Mouse (Mus musculus) spleen, postnatal 14 days (tissue): ENCODE data around the gene Lmo7.

ENCODE experiments used
- DNase-seq, 2 experiments: peaks; one replicate each; pipeline ENCODE4 v3.0.0; 2021 to 2022; ENCODE audit warnings: low spot score in 2 of 2

Gene Lmo7

DNA sequence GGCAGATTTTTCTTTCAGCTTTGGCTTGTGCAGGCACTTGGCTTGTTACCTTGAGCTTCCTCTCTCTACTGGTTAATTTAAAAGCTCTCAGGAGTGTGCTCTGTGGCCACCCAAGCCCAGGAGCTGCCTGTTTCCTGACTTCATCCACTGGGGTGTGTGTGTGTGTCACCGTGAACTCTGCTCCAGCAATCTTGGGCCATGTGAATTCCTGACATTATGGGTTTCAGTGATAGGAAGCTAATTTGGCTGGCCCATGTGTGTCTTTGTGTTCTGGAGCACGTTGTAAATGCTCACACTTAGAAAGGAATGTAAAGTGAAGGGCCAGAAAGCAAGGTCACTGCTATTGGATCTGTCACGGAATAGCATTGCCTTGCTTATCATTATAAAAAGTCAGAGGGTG lies 143.1 kb downstream of the Lmo7 start:
- DNase-seq, result no peak

DNA sequence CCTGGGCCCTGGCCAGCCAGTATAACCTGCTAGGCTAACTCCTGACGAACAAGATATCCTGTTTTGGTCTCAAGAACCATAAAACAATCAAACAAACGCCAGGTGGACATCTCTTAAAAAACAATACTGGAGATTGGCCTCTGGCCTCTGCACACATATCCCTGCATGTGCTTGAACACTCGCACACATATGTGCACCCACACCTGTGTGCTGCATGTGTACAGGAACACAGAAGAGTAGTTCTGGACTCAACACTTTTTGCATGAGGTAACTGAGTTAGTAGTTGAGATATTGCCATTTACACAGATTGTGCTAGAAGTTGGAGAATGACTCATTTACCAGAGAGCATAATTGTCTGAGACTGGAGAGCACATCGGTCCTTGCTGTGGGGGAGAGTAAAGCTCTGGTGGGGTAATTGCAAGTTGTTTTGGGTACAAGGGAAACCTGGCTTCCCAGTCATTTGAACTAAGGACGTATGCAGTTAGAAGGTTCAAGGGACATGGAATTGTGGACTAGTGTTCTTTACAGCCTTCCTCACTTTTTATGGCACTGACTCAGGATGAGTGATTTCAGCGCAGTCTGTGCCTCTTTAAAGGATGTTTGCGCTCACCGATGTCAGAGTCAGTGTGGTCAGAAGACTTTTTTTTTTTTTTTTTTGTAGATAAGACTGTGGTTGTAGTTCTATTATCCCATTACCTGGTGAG lies 148.7 kb downstream of the Lmo7 start:
- no peak for DNase-seq

DNA sequence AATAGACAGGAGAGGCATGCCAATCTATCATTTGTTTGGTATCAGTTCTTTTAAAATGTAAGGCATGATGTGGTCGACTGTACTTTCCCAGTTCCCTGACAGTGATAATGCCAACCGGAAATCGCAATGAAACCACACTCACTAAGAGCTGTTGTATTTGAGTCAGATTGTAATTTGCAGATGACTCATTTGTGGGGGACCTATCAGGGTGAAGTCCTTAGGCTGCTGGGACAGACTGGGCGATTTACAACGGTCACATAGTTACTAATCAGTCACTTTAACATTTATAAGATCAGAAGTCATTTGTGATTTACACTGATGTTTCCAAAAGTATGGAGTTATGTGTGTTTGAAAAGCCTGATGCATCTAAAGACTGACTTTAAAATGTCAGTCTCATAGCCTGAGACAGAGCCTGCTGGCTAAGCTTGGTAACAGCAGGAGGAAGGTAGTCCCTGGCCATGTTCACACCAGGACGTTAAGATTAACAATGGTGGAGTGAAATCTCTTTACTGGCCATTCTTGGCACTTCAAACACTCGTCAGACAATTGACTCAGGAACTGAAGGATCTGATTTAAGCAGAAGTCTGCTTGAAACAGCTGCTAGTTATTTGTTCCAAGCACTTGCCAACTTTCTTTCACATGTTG lies 149.4 kb downstream of the Lmo7 start:
- DNase-seq, result no peak

DNA sequence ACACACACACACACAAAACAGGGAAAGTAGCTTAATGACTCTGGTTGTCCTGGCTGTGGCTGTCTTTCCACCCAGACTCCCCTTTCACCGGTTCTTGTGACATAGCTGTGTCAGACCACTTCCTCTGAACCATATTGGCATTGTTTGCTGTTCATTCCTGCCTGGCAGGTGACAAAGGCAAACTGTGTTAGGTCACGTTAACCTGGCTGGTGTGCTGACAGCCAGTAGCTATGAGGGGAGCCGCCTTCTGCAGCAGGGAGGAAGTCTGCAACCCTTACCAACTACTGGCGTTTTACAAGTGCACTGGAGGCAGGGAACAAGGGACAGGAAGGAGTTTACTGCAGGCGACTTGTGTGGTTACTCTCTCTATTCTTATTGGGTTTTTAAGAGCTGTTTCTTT lies 153.2 kb downstream of the Lmo7 start:
- no peak for DNase-seq

DNA sequence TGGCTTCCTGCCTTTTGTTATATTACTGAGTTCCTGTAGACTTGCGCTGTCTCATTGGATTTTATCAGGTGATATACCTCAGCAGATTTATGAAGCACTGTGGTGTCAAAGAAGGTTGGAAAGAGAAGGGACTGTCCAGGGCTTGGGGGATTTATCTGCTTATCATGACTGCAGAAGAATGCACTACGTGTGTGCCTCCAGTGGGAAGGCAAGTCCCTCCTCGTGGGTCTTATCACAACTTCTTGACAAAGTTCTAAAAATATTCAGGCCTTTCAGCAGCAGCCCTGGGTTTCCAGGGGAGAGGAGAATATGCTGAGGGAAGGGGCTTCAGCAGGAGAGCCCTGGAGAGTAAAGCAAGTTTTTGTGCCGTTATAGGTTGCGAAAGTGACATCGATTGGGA lies 154.0 kb downstream of the Lmo7 start:
- no peak for DNase-seq

DNA sequence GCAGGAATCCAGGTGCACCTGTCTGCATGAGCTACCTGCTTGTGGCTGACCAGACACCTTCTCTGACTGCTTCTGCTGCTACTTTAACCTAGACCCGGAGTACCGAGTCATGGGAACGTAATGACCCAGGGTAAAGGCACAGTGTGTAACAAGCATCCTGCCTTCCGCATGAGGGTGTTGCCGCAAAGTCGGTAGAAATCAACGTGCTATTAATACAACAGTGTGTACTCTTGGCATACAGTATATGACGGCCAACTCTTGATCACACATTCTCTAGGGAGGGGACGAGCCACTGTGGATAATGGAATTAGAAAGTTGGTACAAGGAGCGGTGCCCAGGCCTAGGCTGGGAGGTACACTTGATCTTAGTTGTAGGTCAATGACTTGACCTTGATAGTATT lies 156.6 kb downstream of the Lmo7 start:
- no peak for DNase-seq

DNA sequence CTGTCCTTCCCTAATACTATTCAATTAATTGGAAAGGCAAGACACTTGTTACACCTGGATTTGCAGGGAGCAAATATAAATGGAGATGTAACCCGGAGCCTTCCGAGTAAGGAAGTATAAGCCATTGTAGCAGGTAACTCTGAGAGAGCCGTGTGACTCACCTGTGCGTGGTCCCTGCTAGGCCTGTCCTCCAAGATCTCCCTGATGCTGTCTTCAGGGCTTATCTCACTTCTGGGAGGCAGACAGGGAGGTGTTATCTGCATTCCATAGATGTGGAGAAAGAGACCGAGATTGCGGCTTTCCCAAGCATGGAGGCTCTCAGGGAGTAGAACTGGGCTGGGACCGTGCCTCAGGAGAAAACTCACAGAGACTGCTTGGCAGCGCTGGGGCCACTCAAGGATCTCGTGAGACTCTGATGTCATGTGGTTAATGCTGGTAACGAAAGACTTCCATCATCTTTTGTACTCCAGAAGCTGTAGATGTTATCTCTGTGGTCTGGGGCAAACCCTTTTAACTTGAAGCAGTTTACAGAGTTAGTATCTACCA lies 162.2 kb downstream of the Lmo7 start:
- DNase-seq, result no peak

DNA sequence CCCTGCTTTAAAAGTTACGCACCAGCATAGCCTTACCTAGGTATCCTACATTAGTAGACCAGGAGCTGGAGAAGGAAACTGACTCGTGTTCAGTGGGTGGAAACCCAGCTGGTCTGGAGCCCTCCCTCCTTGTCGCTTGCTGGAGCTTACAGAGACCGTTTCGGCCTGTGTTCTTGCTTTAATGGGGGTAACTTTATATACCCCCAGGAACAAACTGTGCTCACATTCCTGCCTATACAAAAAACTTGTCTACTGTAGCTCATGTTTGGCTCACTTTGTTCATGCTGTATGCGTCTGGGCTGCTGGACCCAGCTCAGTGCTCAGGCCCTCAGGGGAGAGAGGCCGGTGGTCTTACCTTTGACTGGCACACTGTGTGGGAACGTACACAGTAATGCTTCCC lies 162.7 kb downstream of the Lmo7 start:
- no peak for DNase-seq

DNA sequence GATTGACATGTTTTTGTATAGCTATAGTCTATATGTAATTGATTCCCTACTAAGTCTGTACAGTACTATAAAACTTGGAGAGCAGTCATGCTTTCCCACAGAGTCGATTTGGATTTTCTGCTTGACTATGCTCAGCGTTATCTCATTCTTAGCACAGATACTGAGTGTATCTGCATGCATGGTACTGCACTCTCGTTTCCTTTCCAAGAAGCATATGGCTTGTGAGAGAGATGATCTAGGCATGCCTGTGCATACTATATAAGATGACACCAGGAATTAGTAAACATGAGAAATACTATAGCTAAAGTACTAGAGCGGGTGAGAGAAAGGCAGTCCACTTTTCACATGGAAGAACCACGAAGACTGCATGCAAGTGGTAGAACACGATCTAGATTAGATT lies 163.5 kb downstream of the Lmo7 start:
- DNase-seq, result no peak

DNA sequence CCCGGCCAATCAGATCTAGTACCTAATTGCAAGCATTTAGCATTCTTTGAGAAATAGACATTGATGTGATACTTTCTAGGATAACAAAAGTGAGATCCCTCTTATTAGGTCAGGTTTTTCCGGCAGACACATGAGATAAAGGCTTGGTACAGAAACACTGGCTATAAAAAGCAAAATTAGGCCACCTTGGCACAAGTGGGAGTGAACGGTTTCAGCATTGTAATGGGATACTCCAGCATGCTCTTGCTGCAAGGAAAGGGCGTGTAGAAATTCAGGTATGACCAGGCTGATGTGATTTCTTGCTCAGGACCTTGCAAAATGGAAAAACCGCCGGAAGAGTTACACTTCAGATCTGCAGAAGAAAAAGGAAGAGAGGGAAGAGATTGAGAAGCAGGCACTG lies 168.5 kb downstream of the Lmo7 start:
- no peak for DNase-seq

DNA sequence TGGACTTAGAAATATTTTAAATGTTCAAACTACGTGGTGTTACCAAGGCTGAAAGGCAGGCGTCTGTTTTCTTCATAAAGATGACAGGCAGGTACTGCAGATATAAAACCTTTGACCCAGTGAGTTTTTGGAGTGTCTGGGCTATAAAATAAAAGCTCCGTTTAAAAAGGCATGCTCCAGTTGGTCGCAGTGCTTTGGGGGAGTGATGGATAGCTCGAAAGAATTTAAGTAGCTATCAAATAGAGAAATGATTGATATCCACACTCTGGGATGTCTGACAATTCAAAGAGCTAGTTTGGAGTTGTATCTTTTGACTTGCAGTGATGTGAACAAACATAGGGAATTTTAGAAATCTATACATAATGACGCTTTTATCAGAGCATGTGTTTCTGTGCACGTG lies 171.7 kb downstream of the Lmo7 start:
- no peak for DNase-seq

DNA sequence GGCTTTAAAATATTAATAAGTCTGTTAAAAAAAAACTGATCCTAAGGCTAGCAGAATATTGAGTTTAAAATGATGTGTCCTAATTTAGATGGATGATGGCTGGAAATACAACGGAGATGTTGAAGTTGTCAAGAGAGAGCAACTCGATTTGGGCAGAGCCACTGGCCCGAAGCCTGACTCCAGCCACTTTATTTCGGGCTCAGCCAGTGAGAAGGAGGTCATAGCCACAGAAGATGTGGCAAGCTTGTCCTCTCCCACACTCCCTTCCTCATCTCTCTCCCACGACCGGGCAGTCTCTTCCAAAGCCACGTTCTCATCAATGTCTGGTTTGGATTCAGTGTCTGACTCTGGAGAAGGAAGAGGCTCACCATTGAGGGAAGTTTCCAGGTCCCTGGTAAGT lies 172.2 kb downstream of the Lmo7 start:
- DNase-seq, result no peak

DNA sequence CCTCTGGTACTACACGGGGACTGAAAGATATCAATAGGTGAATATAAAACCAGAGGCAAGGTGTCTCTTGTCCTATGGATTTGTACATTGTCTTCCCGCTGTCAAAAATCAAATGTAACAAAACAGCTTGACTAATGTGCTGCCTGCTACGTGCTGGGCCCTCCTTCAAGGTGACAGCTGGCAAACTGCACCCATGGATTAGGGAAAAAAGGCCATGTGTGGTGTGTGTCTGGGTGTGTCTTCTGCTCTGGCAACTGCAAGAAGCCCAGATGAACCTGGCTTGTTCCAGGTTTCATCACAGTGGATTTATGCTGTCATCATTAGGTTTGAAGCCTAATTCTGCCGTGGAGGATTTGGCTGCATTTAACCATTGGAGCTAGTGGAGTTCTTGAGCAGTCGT lies 174.0 kb downstream of the Lmo7 start:
- no peak for DNase-seq

DNA sequence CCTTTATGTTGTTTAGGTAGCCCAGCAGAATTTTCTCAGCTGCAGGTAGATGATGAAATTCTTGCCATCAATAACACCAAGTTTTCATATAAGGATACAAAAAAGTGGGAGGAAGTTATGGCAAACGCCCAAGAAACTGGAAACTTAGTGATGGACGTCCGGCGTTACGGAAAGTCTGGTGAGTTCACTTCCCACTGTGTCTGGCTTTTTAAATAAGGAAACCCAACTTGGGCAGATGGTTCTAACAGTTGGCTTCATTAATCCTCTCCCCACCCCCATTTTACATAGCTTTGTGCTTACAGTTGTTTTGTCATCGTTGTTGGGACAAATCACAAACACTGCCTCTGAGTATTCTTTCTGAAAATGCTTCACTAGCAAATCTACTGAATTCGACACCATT lies 182.2 kb downstream of the Lmo7 start:
- DNase-seq, result no peak

DNA sequence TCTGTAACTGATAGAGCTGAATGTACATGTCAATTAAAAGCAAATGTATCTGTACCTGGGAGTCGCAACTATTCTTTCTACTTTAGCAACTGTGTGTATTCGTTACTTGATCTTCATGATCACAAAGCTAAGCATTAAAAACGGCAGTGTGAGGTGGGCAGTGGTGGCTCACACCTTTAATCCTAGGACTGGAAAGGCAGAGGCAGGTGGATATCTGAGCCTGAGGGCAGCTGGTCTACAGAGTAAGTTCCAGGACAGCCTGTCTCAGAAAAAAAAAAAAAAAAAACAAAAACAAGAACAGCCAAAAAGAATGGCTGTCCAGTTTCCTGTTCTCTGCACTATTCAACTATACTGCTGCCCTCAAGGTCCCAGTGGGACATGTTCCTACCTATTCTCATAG lies 182.6 kb downstream of the Lmo7 start:
- no peak for DNase-seq

DNA sequence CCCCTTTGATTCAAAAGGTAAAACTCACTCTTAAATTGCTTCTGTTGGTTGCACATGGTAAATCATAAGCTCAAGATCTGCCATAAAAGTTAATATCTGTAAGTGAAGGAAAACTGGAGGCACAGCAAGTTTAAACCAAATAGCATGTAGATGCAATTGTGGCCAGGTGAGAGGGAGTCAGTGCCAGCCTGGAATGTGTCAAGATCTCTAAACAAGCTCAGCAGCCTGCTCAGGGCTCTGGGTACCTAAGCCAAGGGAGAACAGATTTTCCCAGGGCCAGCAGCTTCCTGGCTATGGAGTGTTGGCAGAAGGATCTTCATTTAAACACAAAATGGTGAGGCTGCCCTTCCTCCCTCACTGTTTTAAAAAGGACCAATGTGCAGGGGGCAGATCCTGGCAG lies 184.6 kb downstream of the Lmo7 start:
- no peak for DNase-seq

DNA sequence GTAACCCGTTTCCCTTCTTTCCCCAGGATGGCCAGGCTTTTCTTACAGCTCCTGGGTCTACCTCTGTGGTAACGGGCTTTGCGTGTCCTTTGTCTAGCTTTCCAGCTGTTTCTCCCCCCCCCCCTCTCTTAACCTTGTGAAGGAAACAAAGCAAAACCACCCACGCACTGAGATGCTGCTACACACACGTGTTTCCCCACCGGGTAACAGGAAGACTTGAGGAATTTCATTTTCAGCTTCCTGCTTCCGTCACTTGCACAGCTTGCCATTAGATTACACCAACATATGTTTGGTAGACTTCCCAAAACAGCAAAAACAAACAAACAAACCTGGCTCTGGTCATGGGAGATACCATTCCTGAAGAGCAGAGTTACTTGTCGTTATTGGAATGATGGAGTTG lies 186.1 kb downstream of the Lmo7 start:
- DNase-seq, result no peak

DNA sequence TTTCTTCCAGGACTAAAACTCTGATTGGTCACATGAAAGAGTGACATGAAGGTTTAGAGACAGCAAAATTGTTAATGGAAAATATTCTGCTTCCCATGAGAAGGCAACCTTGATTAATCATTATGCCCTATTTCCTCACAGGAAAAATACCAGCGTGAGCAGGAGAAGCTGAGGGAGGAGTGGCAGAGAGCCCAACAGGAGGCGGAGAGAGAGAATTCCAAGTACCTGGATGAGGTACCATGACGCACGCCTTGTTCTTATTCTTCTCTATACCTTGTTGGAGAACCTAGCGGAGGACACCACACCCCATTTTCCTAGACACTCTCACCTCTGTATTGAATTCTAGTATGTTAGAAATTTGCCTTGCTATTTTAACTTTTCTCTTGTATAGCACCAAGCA lies 188.7 kb downstream of the Lmo7 start:
- DNase-seq, result no peak

DNA sequence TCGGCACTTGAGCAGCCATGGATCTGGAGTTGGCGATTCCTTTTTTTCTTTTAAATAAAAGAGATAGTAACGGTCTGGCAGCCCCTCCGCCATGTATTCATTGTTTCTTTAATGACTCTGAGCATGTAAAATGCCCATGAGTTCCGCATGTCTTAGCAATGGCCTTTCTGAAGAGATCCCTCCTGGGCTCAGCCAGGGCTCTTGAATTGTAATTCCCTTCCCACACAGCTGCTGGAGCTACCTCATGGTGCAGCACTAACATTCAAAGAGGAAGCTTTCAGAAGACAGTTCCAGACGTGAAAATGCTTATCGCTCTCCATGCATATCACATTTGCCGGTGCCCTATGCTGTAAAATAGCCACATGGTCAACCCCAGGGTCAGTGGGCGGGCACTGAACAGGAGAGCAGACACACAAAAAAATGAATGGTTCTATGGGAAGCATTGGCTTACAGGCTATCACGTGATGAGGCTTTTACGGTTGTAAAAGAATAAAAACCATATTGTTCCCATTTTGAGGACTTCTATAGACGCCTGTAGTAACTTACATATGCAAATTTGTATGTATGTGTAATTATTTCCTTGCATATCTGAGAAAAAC lies 198.0 kb downstream of the Lmo7 start:
- DNase-seq, result no peak

DNA sequence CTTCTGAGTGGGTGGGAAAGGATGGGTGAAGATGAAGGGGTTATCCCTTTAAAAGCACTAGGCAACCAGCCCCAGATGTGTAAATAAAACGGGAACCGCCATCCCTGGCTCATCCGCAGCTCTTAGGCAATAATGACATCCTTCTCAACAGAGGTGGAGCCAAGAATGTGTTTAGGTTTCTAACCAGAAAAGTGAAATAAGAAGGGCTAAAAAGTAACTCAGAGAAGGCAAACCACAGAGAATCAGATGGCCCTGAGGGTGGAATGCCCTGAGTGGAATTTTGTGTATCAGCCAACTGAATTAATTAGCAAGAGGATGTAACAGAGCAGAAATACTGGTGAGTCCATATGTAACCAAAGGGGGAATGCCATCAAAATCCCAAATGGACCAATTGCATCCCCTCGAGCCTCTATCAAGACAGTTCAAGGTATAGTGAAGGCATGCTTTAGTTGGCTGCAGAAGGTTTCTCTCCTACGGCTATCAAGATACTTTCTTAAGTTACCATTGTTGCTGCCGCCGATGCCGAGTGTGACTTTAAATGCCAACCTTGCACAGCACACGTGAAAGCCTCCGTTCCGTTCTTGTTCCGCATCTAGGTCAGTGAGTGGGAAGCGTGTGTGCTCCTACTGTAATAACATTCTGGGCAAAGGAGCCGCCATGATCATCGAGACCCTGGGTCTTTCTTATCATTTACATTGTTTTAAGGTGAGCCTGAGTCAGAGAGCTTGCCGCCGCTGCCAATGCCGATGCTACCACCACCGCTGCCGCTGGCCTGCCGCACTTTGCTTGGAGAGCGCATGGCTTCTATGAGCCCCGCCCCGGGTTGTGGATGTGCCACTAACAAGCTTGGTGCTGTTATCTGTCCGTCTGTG lies 201.1 kb downstream of the Lmo7 start:
- DNase-seq, result no peak

DNA sequence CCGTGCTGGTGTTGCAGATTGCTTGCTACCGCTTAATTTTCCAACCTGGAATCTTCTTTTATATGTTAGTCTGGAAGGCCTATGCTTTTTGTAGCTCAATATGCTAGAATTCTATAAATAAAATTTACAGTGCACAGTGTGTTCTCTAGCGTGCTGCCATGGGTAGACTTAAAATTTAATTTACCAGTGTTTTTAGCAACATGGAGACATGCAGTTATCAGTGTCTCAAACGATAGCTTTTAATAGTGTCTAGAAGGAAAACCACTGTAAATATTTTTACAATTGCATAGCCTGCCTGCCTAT lies 201.6 kb downstream of the Lmo7 start:
- no peak for DNase-seq

DNA sequence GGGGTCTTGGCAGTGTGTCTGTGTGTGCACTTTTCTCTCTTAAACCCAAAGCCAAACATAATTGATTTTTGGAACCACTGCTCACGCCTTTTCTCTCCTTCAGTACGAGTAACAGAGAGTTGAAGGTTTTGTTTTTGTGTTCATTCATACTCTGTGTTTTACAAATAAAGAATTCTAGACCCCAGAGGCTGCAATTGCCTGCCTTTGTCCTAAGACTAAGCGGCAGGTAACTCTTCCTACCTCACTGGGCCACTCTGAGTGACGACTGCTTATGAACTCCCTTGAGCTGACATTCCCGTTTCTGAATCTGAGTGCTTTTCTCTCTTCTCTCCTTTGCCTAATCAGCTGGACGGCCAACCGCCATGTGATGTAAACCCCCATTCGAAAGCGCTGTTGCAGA lies 203.8 kb downstream of the Lmo7 start:
- no peak for DNase-seq

DNA sequence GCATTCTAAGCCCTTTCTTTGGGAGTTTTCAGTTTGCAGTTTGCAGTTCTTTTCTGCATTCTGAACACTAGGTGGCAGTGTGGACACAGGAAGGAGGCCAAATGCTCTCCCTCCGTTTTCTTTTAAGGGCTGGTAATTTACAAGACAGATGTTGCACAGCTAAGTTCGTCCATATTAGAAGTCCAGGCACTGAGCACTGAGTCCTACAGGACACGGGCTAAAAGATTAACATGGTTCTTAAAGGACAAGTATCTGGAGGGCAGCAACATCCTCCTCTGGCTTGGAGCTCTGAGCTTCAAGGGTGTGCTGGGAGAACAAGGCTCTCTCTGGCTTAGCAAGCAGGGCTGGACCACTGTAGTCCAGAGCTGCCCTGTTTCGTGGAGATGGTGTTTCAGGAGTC lies 213.2 kb downstream of the Lmo7 start:
- no peak for DNase-seq
